Mouse (Mus musculus) kidney, postnatal 0 days (tissue): ENCODE measurements at regions not wholly inside any gene's neighbourhood (a gene's known extent, or its start where the extent isn't known, plus 50 kb on each side); places are given as distances from the start of the nearest gene placed in this dataset.
A peak's percentile ranks its signal among the peaks of the same experiment; 100 is the strongest.

ENCODE experiments used
- ATAC-seq: fragments of 200-750 bp; cut with Nextera tagmentation; replicated peaks from 2 replicates; pipeline ENCODE4 v1.8.0; 2017; ENCODE audit warnings: low read depth, moderate number of reproducible peaks, moderate TSS enrichment, moderate library complexity; ENCODE audit not compliant: low FRiP score
- DNase-seq: peaks from one replicate; pipeline ENCODE4 v3.0.0-alpha.2; 2016; ENCODE audit warnings: low spot score
- H3K27ac ChIP-seq: fragments of 300-500 bp; sonication (generic); 2 replicates; pipeline ENCODE4 v1.5.1; 2014; ENCODE audit warnings: mild to moderate bottlenecking
- H3K27me3 ChIP-seq: fragments of 300-500 bp; sonication (generic); 2 replicates; pipeline ENCODE4 v1.6.1; 2014; ENCODE audit warnings: low read length, mixed read lengths; ENCODE audit not compliant: insufficient read depth
- H3K36me3 ChIP-seq: fragments of 300-500 bp; sonication (generic); 2 replicates; pipeline ENCODE4 v1.6.1; 2014; ENCODE audit warnings: low read length, mixed read lengths; ENCODE audit not compliant: insufficient read depth
- H3K4me1 ChIP-seq: fragments of 300-500 bp; sonication (generic); replicated peaks from 2 replicates; pipeline ENCODE4 v1.6.1; 2014; ENCODE audit warnings: antibody characterized with exemption, low read length, mixed read lengths; ENCODE audit not compliant: insufficient read depth
- H3K4me2 ChIP-seq: fragments of 300-500 bp; sonication (generic); 2 replicates; pipeline ENCODE4 v1.6.1; 2014; ENCODE audit warnings: mild to moderate bottlenecking, low read length, moderate library complexity, mixed read lengths
- H3K4me3 ChIP-seq: fragments of 300-500 bp; sonication (generic); replicated peaks from 2 replicates; pipeline ENCODE4 v1.5.1; 2014; ENCODE audit warnings: low read depth, low read length
- H3K9ac ChIP-seq: fragments of 300-500 bp; sonication (generic); 2 replicates; pipeline ENCODE4 v1.6.1; 2014; ENCODE audit warnings: low read depth, low read length
- H3K9me3 ChIP-seq: fragments of 300-500 bp; sonication (generic); replicated peaks from 2 replicates; pipeline ENCODE4 v1.6.1; 2016; ENCODE audit warnings: low read length, inconsistent platforms, mixed read lengths
- CTCF ChIP-seq: IDR thresholded peaks from 2 replicates; pipeline ENCODE4 v1.5.1; 2016; ENCODE audit warnings: antibody characterized with exemption, low read depth, mild to moderate bottlenecking, moderate library complexity
- WGBS: fragments of 180-500 bp; shearing (Covaris S2); extraction: QIAGEN DNeasy Blood & Tissue Kit; methylation state at CpG from one replicate; pipeline ENCODE4 v1.1.7; 2014; 5-methylcytosine and 5-hydroxymethylcytosine counted together

DNA sequence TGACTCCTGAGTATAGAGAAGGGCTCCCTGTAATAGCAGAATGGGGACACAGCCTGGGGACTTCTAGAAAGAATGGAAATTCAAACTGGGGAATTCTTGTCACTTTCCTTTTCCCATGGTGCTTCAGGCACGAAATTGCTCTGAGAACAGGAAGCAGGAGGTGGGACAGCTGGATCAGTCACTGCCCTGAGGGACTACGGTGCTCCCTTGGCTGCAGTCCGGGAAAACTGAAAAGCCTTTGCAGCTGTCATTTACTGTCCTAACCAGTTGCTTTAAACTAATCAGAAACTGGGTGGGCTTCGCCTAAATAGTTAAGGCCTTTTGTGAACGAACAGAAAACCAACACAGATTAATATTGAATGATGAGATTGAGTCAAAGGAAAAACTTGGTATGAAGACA is 237.9 kb downstream of the Cbln4 start:
- no peak overlapping the region for H3K4me3 ChIP-seq
- DNase-seq = no peak
- no peak for TF ChIP-seq CTCF
- no peaks in the 10 kb centered on the region for H3K4me1 ChIP-seq
- no peak overlapping the region for H3K27ac ChIP-seq
- no peaks in the 10 kb centered on the region for H3K27me3 ChIP-seq
- no peak overlapping the region for H3K9ac ChIP-seq
- H3K9me3 ChIP-seq = no peaks in the 10 kb centered on the region
- 53% methylated on average over 5 of the region's 5 CpGs for WGBS
- no peak overlapping the region for H3K4me2 ChIP-seq
- no peaks in the 10 kb centered on the region for H3K36me3 ChIP-seq
- ATAC-seq = no peak

DNA sequence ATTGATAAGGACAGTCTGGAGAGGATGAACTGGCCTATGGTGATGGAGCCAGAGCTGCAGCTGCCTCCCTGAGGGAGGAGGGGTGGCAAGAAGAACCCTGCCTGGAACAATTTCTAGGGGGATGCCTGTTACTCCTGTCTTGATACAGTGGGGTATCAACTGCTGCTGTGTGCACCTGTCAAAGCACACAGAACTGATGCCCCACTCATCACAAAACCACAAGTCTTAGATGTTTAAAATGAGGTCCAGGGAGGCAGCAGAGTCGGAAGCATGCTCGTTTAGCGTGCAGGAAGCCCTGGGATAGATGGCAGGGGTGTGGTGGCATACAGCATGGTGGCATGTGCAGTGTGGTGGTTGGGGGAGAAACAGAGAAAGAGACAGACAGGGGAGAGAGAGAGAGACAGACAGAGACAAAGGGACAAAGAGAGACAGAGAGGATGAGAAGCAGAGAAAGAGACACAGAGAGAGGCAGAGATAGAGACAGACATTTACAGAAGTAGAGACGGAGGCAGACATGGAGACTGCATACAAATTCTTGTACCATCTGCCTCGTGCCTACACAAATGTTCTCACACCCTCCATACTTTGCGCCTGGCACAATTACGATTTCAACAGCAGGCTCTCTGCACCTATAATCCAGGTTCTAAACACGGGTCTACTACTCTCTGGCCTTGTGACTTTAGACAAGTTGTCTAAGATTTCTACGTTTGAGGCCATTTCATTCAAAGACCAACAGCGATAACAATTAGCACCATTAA is 242.6 kb downstream of the Cbln4 start:
- H3K9me3 ChIP-seq = no peaks in the 10 kb centered on the region
- WGBS = 75% methylated on average over 10 of the region's 10 CpGs
- H3K27ac ChIP-seq = no peak overlapping the region
- no peak overlapping the region for H3K4me2 ChIP-seq
- no peaks in the 10 kb centered on the region for H3K4me1 ChIP-seq
- no peak for ATAC-seq
- no peak overlapping the region for H3K9ac ChIP-seq
- H3K36me3 ChIP-seq = no peaks in the 10 kb centered on the region
- no peak for TF ChIP-seq CTCF
- no peak overlapping the region for H3K4me3 ChIP-seq
- DNase-seq = no peak
- H3K27me3 ChIP-seq = no peaks in the 10 kb centered on the region

DNA sequence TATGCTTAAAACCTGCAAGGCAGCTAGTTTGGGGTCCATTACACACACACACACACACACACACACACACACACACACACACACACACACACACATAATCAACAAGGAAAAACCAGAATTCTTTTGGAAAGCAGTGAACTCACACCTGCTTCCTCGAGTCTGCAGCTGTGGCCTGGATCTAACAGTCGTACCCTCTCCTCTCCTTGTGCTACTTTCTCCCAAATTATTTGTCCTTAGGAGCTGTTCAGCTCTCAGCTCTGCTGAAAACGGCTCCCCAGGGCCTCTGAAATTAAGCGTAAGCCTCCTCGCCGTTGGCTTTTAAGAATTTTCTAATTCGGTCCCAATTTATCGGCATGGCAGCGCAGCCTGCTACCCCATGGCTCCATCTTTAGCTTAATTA is 243.9 kb downstream of the Cbln4 start:
- no peak overlapping the region for H3K4me2 ChIP-seq
- H3K27me3 ChIP-seq = no peaks in the 10 kb centered on the region
- H3K9ac ChIP-seq = no peak overlapping the region
- H3K4me3 ChIP-seq = no peak overlapping the region
- DNase-seq = no peak
- 65% methylated on average over 9 of the region's 9 CpGs for WGBS
- ATAC-seq = no peak
- no peak overlapping the region for H3K27ac ChIP-seq
- TF ChIP-seq CTCF = no peak
- H3K4me1 ChIP-seq = no peaks in the 10 kb centered on the region
- no peaks in the 10 kb centered on the region for H3K36me3 ChIP-seq
- H3K9me3 ChIP-seq = no peaks in the 10 kb centered on the region

DNA sequence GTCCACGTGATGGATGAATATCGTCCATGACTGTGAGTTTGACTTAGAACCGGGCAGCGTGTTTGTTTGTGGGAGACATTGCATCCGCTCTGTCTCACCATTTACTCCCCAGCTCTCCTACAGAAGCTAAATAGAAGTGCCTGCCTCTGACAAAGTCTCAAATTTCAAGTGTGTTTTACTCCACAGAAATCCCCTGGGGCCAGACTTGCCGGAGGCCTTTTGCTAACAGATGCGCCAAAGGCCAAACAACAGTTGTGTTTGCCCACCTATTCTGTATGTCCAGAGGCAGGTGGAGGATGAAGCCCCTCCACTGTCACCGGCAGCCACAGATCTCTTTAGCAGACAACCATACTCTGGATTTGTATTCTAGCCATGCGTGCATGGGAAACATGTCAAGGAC is 252.6 kb downstream of the Cbln4 start:
- H3K4me2 ChIP-seq = no peak overlapping the region

DNA sequence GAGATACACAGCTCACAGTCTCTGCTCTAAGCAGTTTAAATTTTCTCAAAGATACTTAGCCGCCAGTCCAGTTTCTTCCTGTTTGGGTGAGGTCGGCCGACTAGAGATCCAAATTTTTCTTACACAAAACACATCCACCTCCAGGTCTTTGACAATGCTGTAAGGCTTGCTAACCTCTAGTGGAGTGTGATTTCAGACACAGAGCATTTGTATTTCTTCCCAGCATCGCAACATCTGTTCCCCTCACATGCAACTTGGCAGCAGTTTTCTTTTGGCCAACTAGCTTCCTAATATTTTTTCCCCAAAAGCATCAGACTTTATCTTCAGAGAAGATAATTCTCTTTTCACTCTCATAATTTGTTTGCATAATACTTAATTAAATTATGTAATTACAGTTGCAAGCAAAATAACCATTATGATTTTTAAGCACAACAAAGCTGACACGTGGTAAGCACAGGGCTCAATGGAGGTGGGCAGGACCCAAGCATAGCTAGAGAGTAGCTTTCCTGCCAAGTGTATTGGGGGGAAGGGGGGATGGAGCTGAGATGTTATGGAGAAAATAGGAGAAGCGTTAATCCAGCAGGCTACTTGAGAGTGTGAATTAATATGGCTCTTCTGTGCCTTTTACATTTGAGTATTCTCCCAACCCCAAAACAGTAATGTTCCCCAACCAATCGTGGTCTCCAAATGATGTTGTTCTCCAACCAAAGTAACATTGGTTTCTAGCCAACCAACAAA is 276.9 kb downstream of the Cbln4 start:
- no peak for DNase-seq
- Histone ChIP-seq H3K9me3 (no peaks in the 10 kb centered on the region), H3K4me2 (no peak overlapping the region), H3K27ac (no peak overlapping the region), H3K27me3 (no peaks in the 10 kb centered on the region), H3K9ac (no peak overlapping the region), H3K4me3 (no peak overlapping the region), H3K4me1 (no peaks in the 10 kb centered on the region), H3K36me3 (no peaks in the 10 kb centered on the region)
- TF ChIP-seq CTCF = no peak
- 74% methylated on average over 7 of the region's 7 CpGs for WGBS
- ATAC-seq = no peak

More for the DNA sequence above, 252.6 kb downstream of the Cbln4 start:
- TF ChIP-seq CTCF = no peak
- H3K27me3 ChIP-seq = no peaks in the 10 kb centered on the region
- H3K9ac ChIP-seq = no peak overlapping the region
- DNase-seq (peak; percentile 43), ATAC-seq (no peak)
- no peaks in the 10 kb centered on the region for H3K36me3 ChIP-seq
- H3K9me3 ChIP-seq = no peaks in the 10 kb centered on the region
- no peak overlapping the region for H3K27ac ChIP-seq
- H3K4me1 ChIP-seq = no peaks in the 10 kb centered on the region
- no peak overlapping the region for H3K4me3 ChIP-seq
- WGBS = 25% methylated on average over 9 of the region's 9 CpGs

DNA sequence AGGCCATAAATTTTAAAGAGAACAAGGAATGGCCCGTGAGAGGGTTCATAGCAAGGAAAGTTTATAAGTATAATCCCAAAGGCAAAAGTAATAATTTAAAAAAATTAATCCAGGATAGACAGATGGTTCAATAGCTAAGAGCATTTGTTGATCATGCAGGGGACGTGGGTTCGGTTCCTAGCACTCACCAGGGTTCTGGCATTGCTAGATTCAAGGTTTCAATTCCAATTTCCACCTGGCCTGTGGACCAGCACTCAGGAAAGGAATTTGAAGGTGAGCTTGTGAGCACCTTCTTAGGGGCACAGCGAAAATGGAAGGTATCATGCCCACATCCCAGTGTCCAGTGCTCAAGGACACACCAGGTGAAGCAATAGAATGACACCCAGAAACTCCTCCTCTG is 278.2 kb downstream of the Cbln4 start:
- Histone ChIP-seq H3K4me3 (no peak overlapping the region), H3K4me2 (no peak overlapping the region), H3K9ac (no peak overlapping the region), H3K4me1 (no peaks in the 10 kb centered on the region), H3K36me3 (no peaks in the 10 kb centered on the region), H3K27ac (no peak overlapping the region), H3K9me3 (no peaks in the 10 kb centered on the region), H3K27me3 (no peaks in the 10 kb centered on the region)
- no peak for TF ChIP-seq CTCF
- no peak for DNase-seq
- ATAC-seq = no peak
- 73% methylated on average over 4 of the region's 4 CpGs for WGBS
